Mouse (Mus musculus): ENCODE data around the gene Tsc22d4. TPM values are rescaled to one million over a fixed set of nuclear protein-coding genes. Genes with fewer than 3 reads are reported as not detected.

The Tsc22d4 gene
- 0.36 TPM for polyA plus RNA-seq (2014; fragmentation: Illumina TruSeq; extraction: RNeasy Lipid Tissue Mini Kit (QIAGEN cat#74804); ENCODE audit: low read depth, low replicate concordance)

DNA sequence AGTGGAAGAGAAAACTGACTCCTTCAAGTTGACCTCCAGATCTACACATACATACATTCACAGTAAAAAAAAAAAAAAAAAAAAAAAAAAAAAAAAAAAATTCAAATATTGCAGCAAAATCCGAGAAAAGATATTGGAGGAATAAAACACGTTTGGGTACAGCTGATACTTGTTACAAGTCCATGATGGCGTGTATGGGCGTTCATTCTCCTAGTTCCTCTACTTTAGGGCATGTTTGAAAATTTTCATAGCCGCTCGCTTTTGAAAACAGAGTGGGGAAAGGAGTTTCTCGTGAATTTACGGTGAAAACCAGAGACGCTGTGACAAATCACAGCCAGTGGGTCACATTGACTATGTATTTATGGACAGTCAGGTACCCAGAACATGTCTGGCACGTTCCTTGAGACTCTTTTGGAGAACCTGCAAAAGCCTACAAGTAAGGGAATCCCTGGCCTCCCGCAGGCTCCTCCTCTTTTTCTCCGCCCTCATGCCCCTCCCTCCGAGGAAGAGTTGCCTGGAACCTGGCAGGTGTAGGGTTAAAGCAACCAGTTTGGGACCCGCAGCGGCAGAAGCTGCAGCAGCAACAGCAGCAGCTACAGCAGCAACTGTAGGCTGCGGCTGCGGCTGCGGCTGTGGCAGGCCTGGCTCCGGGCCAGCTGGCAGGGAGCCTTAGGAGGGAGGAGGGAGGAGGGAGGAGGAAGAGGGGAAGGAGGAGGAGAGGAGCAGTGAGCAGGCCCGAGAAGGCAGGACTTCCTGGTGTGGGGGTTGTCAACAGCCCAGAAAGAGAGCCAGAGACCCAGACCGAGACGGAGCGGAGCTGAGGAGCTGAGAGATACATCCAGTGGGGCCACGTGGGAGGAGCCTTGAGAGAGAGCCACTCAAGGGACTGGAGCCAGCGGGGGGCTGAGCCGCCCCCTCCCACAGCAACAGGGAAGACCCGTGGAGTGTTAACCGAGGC is at the start of gene Tsc22d4:
Gene Tsc22d4, plus strand, starts transcription at position 517 of the 958 bp plus-strand sequence.

DNA sequence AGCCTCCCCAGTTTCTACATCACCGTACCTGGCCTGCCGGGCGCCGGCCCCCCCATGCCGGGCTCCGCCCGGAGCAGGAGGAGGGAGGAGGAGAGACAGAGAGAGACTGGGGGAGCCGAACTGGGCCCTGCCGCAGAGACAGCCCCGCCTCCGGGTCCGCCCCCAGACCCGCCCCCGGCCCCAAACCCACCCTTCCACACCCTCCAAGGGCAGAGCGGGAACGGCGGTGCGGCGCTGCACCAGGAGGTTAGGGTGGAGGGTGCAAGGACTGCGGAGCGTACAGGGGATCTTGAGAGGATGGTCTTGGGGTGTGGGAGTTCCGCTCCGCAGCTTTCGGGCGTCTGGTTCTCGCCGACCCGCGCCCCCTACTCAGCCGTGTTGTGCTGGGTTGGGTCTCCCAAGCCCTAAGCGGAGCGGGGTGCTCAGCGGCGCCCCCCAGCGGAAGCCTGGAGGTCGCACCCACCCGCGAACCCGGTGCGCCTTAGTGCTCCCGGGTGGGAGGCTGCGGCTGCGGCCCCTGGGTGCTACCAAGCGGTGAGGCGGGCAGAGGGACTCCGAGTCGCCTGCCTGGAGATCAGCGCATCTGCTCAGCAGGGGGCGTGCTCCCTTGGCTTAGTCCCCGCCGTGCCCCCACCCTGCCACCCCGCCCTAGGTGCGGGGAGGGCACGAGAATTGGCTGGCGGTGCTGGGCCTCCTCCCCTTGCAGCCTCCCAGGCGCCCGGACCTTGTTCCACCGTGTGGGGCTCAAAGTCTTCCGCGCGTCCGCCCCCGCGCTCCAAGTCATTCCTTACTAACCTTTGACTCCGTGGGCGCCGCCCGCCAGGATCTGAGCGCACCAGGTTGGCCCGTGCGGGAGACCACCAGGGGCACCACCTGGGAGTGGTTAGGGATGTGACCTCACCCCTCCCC is 4.3 kb upstream of the Tsc22d4 start, which contains the start of gene Nyap1:
Gene Nyap1, minus strand, starts transcription at position 585 of the 909 bp plus-strand sequence.

DNA sequence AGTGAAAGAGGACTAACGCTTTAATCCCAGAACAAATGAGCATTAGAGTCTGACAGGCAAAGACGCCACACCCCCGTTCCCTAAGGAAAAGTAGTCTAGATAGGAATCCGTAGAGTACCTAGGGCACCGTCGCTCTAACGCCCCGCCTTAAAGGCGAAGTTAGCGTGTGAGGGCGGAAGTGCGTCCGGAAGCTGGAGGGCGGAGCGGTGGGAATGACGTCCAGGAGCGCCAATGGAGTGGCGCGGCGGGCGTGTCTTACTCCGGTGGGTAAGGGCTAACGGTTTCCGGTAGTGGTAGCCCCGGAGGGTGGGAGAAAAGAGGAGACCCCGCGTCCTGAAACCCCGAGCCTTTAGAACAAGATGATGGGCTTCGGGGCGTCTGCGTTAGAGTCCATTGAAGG is 33.1 kb downstream of the Tsc22d4 start, which contains the start of gene Ppp1r35:
Gene Ppp1r35, plus strand, starts transcription at position 215 of the 400 bp plus-strand sequence.

DNA sequence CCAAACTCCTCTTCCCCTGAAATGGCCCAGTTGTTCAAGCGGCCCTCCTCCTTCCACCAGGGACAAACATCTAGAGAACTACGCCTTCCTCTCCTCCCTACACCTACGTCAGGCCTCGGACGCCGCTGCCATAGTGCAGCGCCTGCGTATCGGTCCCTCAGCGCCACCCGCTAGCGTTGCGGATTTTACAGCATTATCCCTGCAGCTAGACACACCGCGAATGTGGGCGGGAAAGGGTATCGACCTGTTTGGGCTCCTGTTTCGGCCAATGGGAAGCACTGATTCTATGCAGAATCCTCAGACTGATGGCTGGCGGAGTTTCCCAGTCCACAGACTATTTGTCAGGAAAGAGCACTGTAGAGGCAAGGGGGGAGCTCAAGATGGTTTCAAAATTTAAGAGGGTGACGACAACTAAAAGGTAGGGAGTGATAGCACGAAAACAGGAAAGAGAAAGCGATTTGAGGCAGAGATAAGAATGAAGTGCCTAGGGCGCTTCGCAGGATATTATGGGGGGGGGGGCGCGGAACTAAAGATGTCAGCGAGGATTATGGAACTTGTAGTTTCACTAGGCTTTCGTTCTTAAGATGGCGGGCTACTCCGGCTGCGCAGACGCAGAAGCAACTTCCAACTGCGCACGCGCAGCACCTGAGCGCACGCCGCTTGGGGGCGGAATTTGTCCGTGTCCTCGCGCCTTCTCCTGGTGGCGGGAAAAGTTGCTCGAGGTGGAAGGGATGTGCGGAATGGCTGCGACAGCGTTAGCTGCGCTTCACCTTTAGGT is 41.8 kb downstream of the Tsc22d4 start, which contains the start of the genes Mepce and Zcwpw1:
Gene Mepce, minus strand, starts transcription at position 505 of the 778 bp plus-strand sequence.
Gene Zcwpw1, plus strand, starts transcription at position 648 of the 778 bp plus-strand sequence.

Other genes with a start within 250 kb of the Tsc22d4 start
- not detected for gene Pop7, start 243.2 kb upstream of the Tsc22d4 start, polyA plus RNA-seq (2014; fragmentation: Illumina TruSeq; extraction: RNeasy Lipid Tissue Mini Kit (QIAGEN cat#74804); ENCODE audit: low read depth, low replicate concordance)
- gene Gigyf1, start 227.2 kb upstream of the Tsc22d4 start, polyA plus RNA-seq (2014; fragmentation: Illumina TruSeq; extraction: RNeasy Lipid Tissue Mini Kit (QIAGEN cat#74804); ENCODE audit: low read depth, low replicate concordance) = 1.5 TPM
- not detected for gene Epo, start 212.5 kb upstream of the Tsc22d4 start, polyA plus RNA-seq (2014; fragmentation: Illumina TruSeq; extraction: RNeasy Lipid Tissue Mini Kit (QIAGEN cat#74804); ENCODE audit: low read depth, low replicate concordance)
- gene Gnb2, start 212.2 kb upstream of the Tsc22d4 start, polyA plus RNA-seq (2014; fragmentation: Illumina TruSeq; extraction: RNeasy Lipid Tissue Mini Kit (QIAGEN cat#74804); ENCODE audit: low read depth, low replicate concordance) = 1.4 TPM
- gene Actl6b, start 192.2 kb upstream of the Tsc22d4 start, polyA plus RNA-seq (2014; fragmentation: Illumina TruSeq; extraction: RNeasy Lipid Tissue Mini Kit (QIAGEN cat#74804); ENCODE audit: low read depth, low replicate concordance) = not detected
- not detected for gene Tfr2, start 175.9 kb upstream of the Tsc22d4 start, polyA plus RNA-seq (2014; fragmentation: Illumina TruSeq; extraction: RNeasy Lipid Tissue Mini Kit (QIAGEN cat#74804); ENCODE audit: low read depth, low replicate concordance)
- not detected for gene Mospd3, start 144.7 kb upstream of the Tsc22d4 start, polyA plus RNA-seq (2014; fragmentation: Illumina TruSeq; extraction: RNeasy Lipid Tissue Mini Kit (QIAGEN cat#74804); ENCODE audit: low read depth, low replicate concordance)
- 7.1 TPM for gene Pcolce, start 131.9 kb upstream of the Tsc22d4 start, polyA plus RNA-seq (2014; fragmentation: Illumina TruSeq; extraction: RNeasy Lipid Tissue Mini Kit (QIAGEN cat#74804); ENCODE audit: low read depth, low replicate concordance)
- gene Fbxo24, start 116.7 kb upstream of the Tsc22d4 start, polyA plus RNA-seq (2014; fragmentation: Illumina TruSeq; extraction: RNeasy Lipid Tissue Mini Kit (QIAGEN cat#74804); ENCODE audit: low read depth, low replicate concordance) = not detected
- 0.85 TPM for gene Lrch4, start 116.6 kb upstream of the Tsc22d4 start, polyA plus RNA-seq (2014; fragmentation: Illumina TruSeq; extraction: RNeasy Lipid Tissue Mini Kit (QIAGEN cat#74804); ENCODE audit: low read depth, low replicate concordance)
- not detected for gene Gm20605, start 116.6 kb upstream of the Tsc22d4 start, polyA plus RNA-seq (2014; fragmentation: Illumina TruSeq; extraction: RNeasy Lipid Tissue Mini Kit (QIAGEN cat#74804); ENCODE audit: low read depth, low replicate concordance)
- gene Sap25, start 104.4 kb upstream of the Tsc22d4 start, polyA plus RNA-seq (2014; fragmentation: Illumina TruSeq; extraction: RNeasy Lipid Tissue Mini Kit (QIAGEN cat#74804); ENCODE audit: low read depth, low replicate concordance) = not detected
- gene Irs3, start 100.0 kb upstream of the Tsc22d4 start, polyA plus RNA-seq (2014; fragmentation: Illumina TruSeq; extraction: RNeasy Lipid Tissue Mini Kit (QIAGEN cat#74804); ENCODE audit: low read depth, low replicate concordance) = not detected
- gene Agfg2, start 61.0 kb upstream of the Tsc22d4 start, polyA plus RNA-seq (2014; fragmentation: Illumina TruSeq; extraction: RNeasy Lipid Tissue Mini Kit (QIAGEN cat#74804); ENCODE audit: low read depth, low replicate concordance) = 11.3 TPM
- gene Nyap1, start 4.1 kb upstream of the Tsc22d4 start, polyA plus RNA-seq (2014; fragmentation: Illumina TruSeq; extraction: RNeasy Lipid Tissue Mini Kit (QIAGEN cat#74804); ENCODE audit: low read depth, low replicate concordance) = 0.16 TPM
- not detected for gene Ppp1r35, start 33.1 kb downstream of the Tsc22d4 start, polyA plus RNA-seq (2014; fragmentation: Illumina TruSeq; extraction: RNeasy Lipid Tissue Mini Kit (QIAGEN cat#74804); ENCODE audit: low read depth, low replicate concordance)
- 8.0 TPM for gene Mepce, start 41.9 kb downstream of the Tsc22d4 start, polyA plus RNA-seq (2014; fragmentation: Illumina TruSeq; extraction: RNeasy Lipid Tissue Mini Kit (QIAGEN cat#74804); ENCODE audit: low read depth, low replicate concordance)
- 5.1 TPM for gene Zcwpw1, start 42.1 kb downstream of the Tsc22d4 start, polyA plus RNA-seq (2014; fragmentation: Illumina TruSeq; extraction: RNeasy Lipid Tissue Mini Kit (QIAGEN cat#74804); ENCODE audit: low read depth, low replicate concordance)
- gene Pilra, start 90.6 kb downstream of the Tsc22d4 start, polyA plus RNA-seq (2014; fragmentation: Illumina TruSeq; extraction: RNeasy Lipid Tissue Mini Kit (QIAGEN cat#74804); ENCODE audit: low read depth, low replicate concordance) = not detected
- gene Pilrb1, start 112.4 kb downstream of the Tsc22d4 start, polyA plus RNA-seq (2014; fragmentation: Illumina TruSeq; extraction: RNeasy Lipid Tissue Mini Kit (QIAGEN cat#74804); ENCODE audit: low read depth, low replicate concordance) = 0.65 TPM
- not detected for gene Pilrb2, start 126.1 kb downstream of the Tsc22d4 start, polyA plus RNA-seq (2014; fragmentation: Illumina TruSeq; extraction: RNeasy Lipid Tissue Mini Kit (QIAGEN cat#74804); ENCODE audit: low read depth, low replicate concordance)
- gene Cyp3a13, start 175.9 kb downstream of the Tsc22d4 start, polyA plus RNA-seq (2014; fragmentation: Illumina TruSeq; extraction: RNeasy Lipid Tissue Mini Kit (QIAGEN cat#74804); ENCODE audit: low read depth, low replicate concordance) = 1.7 TPM
- gene Gjc3, start 217.4 kb downstream of the Tsc22d4 start, polyA plus RNA-seq (2014; fragmentation: Illumina TruSeq; extraction: RNeasy Lipid Tissue Mini Kit (QIAGEN cat#74804); ENCODE audit: low read depth, low replicate concordance) = not detected
- 14.1 TPM for gene Azgp1, start 235.8 kb downstream of the Tsc22d4 start, polyA plus RNA-seq (2014; fragmentation: Illumina TruSeq; extraction: RNeasy Lipid Tissue Mini Kit (QIAGEN cat#74804); ENCODE audit: low read depth, low replicate concordance)

All from kidney, adult 10 weeks (tissue).